Mouse (Mus musculus) testis, adult 2 months (tissue): Measurements from ENCODE around the gene Bid.

Experiments
- CTCF ChIP-seq: fragments of 200-500 bp; IDR thresholded peaks from 2 replicates; pipeline ENCODE4 v1.5.1; 2012; ENCODE audit warnings: low read depth, mild to moderate bottlenecking, inconsistent platforms, low read length, moderate library complexity; ENCODE audit not compliant: control insufficient read depth, insufficient read depth, insufficient replicate concordance
- POLR2A ChIP-seq: fragments of 200-500 bp; IDR thresholded peaks from 2 replicates; pipeline ENCODE4 v1.6.1; 2012; ENCODE audit warnings: low read depth, mild to moderate bottlenecking, inconsistent platforms, low read length, moderate library complexity; ENCODE audit not compliant: control insufficient read depth

DNA sequence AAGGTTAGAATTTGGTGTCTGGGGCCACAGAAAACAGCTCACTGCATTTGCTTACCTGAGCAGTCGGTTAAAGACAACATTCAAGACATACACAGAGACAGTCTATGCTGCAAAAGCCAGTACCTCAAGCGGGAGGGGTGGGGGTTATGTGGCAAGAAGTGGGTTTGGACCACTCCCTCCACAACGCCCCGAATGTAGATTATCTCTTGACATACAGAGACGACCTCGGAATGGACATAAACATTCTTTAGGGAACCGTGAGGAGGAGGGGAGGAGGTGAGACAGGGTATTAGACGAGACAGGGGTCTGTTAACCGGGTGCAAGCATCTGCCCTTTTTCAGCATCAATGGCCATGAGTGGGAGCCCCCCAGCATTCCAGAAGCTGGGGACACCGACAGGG, 26.9 kb upstream of the Bid start:
- TF ChIP-seq POLR2A (no peak), CTCF (no peak)
